Mouse (Mus musculus): Measurements from ENCODE around the gene Nelfe.
"Not testable (repeated sequence)": the region's sequence is repeated elsewhere in the genome, so short reads cannot be mapped to it uniquely, and the experiment has no call there.

Nelfe gene

DNA sequence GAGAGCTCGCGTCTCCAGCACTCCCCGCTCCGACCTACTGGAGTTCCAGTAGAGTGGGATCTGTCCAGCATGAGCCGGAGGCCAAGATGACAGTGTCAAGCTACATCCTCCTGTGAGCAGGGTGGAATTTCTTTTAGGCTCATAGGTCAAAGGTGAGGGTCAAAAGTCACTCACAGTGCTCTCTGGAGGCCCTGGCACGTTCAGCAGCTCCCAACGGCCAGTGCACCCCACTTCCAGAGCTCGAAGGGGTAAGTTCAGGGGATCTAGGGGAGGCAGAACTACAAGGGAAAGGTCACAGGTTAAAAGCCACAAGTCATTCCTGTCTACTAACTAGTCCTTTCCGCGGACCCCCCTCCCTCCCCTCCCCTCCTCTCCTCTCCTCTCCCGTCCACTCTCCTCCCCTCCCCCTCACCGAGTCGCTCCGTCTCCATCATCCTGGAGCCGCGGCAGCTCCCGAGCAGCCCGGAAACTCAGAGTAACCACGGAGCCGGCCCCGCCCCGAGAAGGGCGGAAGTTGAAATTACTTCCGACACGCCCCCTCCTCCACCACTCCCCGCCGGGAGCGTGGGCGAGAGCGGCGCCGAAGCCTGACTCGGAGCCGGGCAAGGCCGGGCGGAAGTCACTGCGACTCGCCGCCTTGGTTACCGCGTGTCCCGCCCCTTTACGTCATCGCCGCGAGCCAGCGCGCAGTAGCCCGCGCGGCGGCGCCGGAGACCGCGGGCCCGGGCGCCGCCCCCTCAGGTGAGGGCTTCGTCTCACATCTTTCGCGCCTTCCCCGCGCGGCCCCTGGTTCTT lies at the start of gene Nelfe, which contains the start of gene Skiv2l:
Gene Nelfe (plus strand): TSS at position 670 of the 795 bp plus-strand sequence.
Gene Skiv2l (minus strand): TSS at position 489 of the 795 bp plus-strand sequence.
- peak; percentile 96 to 99 for DNase-seq (ENCODE audit: low spot score in 2 of 2)

DNA sequence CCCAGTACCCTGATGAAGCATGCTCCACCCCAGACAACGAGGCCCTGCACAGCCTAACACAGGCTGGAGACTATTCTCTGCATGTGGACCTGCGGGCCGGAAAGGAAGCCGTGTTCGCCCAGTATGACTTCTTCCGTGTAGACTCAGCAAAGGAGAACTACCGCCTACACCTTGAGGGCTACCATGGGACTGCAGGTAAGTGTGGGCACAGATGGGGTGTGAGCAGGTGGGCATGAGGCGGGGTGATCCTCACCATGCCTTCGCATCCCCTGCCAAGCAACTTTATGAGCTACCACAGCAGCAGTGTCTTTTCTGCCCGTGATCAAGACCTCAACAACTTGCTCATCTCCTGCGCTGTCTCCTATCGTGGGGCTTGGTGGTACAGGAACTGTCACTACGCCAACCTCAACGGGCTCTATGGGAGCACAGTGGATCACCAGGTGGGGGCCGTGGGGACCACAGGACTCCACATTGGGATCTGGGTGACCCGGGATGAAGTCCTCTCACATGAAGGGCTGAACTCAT lies 49.3 kb upstream of the Nelfe start:
- DNase-seq (ENCODE audit: low spot score in 2 of 2): not testable (repeated sequence)

DNA sequence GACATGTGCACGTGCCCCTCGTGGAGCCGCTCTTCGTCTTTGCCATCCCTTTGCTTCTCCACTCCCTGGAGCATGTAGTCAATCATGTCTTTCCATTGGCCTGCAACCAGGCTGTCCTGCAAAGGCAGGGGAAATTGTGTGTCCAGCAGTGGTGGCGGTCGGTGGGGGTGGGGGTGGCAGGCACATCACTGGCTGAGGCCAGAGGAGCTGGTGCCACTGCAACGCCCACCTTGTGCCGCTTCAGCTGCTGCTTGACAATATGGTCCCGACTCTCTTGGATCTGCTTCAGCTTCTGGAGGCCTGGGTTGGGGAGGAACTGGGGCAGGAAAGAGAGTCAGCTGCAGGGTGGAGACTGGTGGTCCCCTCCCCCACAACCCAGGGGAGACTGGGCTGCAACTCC lies 47.4 kb upstream of the Nelfe start:
- DNase-seq (ENCODE audit: low spot score in 2 of 2): not testable (repeated sequence)

DNA sequence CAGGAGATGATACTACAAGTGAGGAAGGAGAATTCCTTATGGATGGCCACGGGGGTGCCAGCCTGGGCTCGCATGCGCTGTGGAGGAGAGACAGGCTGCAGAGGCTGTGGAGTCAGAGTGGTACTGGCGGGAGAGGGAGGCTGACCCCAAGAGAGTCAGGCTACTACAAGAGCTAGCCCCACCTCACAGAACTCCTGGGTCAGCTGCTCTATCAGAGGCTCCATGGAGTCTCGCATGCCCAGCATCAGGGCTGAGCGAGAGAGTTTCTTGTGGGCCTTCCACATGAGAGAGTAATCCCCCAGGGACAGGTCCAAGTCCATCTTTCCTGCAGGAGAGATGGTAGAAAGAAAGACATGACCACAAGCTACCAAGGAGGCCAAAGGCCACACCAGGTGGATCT lies 46.8 kb upstream of the Nelfe start:
- DNase-seq (ENCODE audit: low spot score in 2 of 2): not testable (repeated sequence)

DNA sequence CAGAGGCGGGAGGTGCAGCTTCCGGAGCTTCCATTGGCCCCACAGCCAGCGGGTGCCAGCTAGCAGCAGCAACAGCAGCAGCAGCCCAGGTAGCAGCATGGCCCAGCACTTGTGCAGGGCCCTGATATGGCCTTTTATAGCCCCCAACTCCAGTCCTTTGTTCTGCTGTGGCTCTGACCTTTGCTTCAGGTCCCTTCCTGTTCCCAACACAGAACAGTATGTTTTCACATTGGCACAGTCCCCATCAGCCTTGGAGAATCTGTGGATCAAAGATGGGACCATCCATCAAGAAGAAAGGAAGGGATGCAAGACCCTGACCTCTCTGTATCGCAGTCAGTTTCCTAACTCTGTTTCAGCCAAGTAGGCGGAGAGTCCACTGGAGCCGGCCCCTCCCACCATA lies 45.9 kb upstream of the Nelfe start, which contains the start of gene Cyp21a1:
Gene Cyp21a1 (minus strand): TSS at position 261 of the 400 bp plus-strand sequence.
- DNase-seq (ENCODE audit: low spot score in 2 of 2): not testable (repeated sequence)

DNA sequence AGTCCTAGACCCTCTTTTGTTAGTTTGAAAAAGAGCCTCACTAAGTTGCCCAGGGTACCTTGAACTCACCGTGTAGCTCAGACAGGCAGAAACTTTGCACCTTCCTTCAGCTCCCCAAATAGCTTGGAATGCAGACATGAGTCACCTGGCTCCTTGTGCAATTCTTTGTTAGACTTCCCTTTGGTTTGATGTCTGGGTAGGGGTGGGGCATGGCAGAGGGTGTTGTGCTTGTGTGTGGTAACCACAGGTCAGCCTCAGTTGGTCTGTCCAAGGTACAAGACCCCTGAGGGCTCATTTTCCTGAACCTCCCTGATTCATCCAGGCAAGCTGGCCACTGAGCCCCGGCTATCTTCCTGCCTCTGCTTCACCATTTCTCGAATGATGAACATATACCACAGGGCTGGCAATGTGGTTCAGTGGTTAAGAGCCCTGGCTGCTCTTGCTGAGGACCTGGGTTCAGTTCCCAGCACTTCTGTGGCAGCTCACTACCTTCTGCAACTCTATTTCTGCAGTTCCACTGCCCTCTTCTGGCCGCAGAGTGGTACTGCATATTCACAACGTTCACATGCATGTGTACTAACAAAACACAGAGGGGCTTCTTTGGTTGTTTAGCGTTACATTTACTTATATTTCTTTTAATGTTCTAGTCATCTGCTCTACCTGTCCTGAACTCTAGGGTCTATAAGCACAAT lies 45.2 kb upstream of the Nelfe start:
- no peak for DNase-seq (ENCODE audit: low spot score in 2 of 2)

DNA sequence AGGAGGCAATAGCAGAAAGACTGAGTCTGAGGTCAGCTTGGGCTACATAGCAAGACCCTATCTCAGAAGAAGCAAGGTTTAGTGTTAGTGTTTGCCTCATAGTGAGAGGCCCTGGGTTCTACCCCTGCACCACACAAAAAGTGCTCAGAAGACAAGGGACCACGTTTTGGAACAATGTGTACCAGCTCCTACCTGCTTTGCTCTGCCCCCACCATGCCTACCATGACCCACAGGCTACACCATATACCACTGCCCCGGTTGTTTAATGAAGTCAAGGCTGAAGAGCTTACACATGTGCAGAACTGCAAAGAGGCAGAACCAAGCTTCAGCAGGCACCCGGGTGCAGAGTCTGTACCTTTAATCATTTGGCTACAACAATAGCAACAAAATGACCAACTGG lies 43.0 kb upstream of the Nelfe start:
- no peak for DNase-seq (ENCODE audit: low spot score in 2 of 2)

DNA sequence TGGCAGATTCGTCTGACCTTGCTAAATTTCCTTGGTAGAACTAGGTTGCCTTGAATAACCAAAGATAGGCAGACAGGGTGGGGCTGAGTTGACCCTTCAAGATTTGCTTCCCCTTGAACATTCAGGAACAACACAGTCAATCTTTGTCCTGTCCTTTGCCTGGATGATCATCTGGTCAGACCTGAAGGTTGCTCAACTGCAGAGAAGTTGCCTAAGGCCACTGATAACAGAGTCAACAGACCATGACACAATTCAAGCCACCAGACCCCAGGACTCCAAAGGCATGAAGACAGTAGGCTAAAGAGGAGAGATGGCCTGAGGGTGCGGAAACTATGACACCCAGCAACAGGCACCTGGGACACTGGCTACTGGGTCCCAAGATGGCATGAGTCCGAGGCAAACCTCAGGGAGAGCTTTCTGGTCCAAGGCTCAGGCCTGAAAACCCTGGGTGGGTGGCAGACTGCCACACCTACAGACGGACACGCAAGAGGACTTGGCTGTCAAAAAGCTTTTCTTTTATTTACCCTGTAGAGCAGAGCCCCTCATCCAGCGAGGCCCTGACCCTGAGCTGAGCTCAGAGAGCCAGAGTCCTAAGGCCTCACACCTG lies 41.5 kb upstream of the Nelfe start:
- DNase-seq (ENCODE audit: low spot score in 2 of 2): peak in 1 of 2 experiments; percentile 8

DNA sequence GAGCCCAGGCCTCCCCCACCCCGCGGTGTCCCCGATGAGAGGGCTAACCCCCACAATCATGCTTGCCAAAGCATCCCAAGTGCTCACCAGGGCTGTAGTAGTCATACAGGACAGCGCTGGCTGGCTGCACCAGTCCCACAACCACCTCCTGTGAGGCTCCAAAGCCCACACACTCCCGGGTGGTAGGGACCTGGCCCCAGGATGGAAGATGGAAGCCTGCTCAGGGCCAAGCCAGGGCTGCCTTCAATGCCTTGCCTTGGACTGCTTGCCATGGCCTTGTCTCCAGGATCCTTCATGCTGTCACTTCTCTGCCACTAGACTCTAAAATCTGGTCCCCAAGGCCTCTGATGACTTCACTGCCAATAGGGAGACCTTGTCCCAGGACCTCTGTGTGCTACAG lies 39.8 kb upstream of the Nelfe start:
- not testable (repeated sequence) for DNase-seq (ENCODE audit: low spot score in 2 of 2)

DNA sequence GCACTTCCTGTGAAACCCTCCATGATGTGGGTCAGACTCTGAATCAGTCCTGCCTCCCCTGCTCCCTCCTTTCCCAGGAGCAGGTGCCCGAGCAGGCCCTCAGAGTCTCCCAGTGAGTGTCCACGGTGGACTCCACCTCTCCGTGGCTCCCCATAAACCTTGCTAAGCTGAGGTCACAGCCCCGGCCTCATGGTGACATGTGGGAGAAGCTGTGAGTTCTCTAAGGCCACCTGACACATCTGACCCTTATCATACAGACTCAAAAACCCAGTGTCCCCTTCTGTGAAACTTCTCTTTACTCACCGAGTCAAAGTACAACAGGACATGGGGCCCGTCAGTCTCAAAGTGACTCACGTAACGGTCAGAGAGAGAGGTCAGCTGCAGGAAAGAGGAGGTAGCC lies 39.4 kb upstream of the Nelfe start:
- not testable (repeated sequence) for DNase-seq (ENCODE audit: low spot score in 2 of 2)

DNA sequence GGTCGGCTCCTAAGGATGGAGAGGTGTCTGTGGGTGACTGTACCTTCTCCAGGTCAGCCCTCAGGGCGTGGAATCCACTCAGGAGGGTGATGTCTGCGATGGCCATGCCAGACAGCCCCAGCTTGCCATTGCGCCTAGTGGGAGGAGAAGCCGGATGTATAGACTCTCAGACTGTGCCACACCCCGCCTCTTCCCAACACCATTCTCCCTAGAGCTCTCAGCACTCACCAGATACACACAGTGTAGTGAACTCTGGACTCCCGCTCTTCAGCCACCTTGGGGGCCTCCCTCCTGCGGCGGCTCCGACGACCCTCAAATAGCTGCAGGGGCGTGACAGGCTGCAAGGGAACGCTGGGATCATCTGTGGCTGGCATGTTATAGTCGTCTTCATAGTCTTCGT lies 38.9 kb upstream of the Nelfe start:
- DNase-seq (ENCODE audit: low spot score in 2 of 2): no peak

DNA sequence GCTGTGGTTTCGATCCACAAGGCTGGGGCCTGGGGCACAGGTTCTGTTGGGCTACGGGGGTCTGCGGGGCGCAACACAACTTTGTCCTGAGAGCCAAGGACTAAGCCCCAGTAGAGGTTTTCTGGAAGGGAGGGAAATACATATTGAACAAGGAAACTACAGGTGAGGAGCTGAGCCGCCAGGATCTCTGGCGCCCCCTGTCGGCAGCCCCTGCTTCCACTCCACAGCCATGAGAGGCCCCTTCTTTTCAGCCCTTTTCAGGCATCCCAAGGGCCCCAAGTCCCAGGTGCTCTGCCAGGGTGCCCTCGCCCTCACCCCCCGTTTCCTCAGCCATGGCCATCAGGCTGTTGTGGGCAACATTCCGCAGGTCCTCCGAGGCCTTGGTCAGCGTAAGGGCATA lies 36.4 kb upstream of the Nelfe start:
- peak; percentile 46 to 66 for DNase-seq (ENCODE audit: low spot score in 2 of 2)

DNA sequence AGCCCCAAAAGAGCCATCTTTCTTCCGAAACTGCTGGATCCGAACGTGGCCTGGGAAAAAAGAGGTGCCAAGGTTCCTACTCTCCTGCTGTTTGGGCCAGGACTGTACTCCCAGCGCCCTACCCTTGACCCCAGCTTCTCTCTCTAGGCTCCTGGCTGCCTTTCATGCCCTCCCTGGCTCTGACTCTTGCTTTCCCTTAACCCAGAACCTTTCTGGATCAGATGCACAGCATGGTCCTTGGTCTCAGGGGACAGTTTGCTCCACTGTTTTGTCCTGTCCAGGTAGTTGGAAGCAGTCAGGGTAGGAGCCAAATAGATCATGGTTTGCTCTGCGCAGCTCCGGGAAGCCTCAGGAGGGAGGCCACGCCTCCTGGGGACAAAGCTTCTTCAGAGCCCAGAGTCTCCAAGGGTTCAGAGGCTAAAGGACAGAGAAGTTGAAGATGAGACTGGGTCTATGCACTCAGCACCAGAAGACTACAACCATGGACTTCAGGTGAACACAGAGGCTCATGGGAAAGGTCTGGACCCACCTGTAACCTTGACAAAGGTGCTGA lies 35.3 kb upstream of the Nelfe start:
- DNase-seq (ENCODE audit: low spot score in 2 of 2): no peak

DNA sequence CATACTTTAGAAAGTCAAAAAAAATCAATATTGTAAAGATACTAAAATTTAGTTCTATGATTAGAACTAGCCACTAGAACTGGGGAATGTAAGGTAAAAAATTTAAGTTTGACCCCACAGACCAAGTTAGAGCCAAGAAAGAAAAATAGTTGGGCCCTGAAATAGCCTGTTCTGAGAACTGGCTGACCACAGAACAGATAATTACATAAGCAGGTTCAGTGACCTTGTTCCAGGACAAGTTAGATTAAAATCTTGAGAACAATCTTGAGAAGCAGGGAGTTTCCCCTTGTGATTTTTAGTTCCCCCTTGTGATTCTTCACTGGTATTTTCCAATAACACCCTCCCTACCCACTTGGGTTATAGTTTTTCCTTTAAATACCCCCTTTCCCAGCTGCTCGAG lies 19.4 kb upstream of the Nelfe start:
- DNase-seq (ENCODE audit: low spot score in 2 of 2): not testable (repeated sequence)

DNA sequence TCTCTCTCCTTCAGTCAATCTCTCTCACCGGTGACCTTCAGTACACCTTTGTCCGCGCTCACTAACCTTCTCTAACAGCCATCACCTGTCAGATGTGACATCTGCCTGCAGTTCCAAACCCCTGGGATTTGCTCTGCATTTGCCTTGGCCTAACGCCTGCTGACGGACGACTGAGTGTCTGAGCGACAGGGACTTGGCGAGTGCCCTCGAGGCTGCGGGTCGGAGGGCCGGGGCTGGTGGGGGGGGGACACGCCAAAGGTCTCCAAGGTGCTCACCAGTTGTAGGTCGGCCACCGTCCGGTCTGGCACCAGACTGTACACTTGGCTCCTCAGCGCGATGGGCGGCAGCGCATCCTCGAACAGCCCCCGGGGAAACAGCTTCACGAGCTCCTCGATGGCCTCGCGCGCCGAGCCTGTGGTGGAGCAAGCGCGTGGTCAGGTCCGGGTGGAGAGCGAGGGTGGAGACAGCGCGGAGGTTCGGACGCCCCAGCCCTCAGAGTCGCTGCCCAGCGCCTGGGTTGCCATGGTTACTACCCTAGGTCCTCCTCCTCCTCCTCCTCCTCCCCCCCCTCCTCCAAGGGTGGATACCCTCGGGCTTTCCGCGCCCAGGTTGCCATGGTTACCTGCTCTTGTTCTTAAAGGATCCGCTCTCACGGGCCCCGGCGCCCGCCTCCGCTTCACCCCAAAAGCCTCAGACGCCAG lies 13.9 kb upstream of the Nelfe start:
- no peak for DNase-seq (ENCODE audit: low spot score in 2 of 2)

DNA sequence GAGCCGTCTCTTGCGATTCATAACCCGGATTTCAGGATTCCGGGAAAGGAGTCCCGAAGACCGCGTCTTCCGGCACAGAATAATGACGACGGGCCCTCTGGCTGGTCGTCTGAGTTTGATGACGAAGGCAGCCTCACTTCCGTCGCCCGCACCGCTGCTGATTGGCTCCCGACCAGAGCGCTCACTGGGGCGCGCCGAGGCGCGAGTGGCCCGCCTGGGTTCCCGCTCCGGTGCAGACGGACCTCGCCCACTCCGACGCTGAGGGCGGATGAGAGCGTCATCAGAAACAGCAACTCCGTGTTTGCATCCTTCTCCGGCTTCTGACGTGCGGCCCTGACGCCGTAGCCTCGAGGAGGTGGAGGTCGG lies 13.4 kb upstream of the Nelfe start, which contains the start of the genes Stk19 and Dxo:
Gene Stk19 (minus strand): TSS at position 90 of the 366 bp plus-strand sequence.
Gene Dxo (plus strand): TSS at position 164 of the 366 bp plus-strand sequence.
- DNase-seq (ENCODE audit: low spot score in 2 of 2): peak; percentile 89 to 96

DNA sequence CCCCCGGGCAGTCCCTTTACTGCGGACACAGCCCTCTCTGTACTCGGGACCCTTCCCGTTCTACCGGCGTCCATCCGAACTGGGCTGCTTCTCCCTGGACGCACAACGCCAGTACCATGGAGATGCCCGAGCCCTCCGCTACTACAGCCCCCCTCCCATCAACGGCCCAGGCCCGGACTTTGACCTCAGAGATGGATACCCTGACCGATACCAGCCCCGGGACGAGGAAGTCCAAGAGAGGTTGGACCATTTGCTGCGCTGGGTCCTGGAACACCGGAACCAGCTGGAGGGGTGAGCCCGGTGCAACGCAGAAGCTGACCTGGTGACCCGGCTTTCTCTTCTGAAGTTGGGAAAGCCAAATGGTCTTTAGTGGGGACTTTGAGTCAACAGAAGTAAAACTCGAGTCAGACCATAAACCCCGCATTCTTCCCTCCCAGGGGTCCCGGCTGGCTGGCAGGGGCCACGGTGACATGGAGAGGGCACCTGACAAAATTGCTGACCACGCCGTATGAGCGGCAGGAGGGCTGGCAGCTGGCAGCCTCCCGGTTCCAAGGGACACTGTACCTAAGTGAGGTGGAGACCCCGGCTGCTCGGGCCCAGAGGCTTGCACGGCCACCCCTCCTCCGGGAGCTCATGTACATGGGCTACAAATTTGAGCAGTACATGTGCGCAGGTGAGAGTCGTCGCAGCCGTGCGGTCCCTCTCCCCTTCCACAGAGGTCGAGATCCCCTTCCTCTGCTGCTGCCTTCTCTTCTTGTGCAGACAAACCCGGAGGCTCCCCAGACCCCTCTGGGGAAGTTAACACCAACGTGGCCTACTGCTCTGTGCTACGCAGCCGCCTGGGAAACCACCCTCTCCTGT lies 12.5 kb upstream of the Nelfe start:
- peak in 1 of 2 experiments; percentile 31 for DNase-seq (ENCODE audit: low spot score in 2 of 2)

DNA sequence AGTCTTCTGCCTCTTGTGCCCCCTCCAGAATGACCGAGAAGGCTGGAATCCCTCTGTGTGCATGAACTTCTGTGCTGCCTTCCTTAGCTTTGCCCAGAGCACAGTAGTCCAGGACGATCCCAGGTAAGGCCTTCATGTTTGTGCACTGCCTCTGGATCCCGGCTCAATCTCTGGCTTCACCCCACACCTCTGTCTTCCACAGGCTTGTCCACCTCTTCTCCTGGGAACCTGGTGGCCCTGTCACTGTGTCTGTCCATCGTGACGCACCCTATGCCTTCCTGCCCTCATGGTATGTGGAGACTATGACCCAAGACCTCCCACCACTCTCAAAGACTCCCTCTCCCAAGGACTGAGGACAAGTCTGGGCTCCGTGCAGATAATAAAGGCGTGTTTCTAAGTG lies 11.4 kb upstream of the Nelfe start:
- DNase-seq (ENCODE audit: low spot score in 2 of 2): no peak

DNA sequence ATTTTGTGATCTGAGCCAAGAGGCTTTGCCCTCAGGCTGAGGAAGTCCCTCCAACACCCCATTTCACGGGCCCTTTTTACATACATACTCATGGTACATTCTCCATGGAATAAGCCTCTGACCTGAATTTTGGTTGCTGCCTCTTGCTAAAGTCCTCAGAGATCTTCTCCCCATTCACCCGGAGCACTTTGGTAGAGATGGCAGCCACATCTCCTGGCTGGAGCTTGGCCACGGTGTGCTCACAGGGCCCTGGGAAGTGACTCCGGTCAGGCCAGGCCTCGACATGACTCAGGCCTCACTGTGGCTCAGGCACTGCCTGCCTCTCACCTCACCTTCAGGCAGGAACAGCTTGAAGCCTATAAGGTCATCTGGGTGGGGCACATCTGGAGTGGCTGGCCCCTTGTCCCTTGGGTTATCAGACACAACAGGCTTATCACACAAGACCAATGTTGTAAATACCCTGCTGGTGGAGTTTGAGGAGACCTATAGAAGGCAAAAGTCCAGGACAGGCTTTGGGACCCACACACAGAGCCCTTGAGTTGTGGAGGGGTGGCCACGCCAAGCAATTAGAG lies 9.4 kb upstream of the Nelfe start:
- no peak for DNase-seq (ENCODE audit: low spot score in 2 of 2)

DNA sequence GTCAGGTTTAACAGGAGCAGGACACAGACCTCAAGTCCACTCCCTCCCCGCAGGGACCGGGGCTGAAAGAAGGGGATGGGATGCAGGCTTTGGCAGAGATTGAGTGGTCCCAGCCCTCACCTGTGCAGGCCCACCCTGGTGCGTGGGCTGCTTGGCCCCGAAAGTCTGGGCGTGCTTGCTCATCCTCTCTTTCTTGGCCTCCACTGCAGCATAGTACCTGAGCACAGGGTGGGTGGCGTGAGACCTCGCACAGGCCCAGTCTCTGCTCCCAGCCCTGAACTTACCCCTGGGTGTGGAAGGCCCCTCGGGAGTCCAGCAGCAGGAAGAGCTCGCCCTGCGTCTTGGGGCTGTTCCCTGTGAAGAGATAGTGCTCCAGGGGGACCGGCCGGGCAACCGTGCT lies 5.3 kb upstream of the Nelfe start:
- no peak for DNase-seq (ENCODE audit: low spot score in 2 of 2)
